Mouse (Mus musculus) G1E (cell line): Measurements from ENCODE around the gene Ccnl2. TPM values are rescaled to one million over a fixed set of nuclear protein-coding genes. Genes with fewer than 3 reads are reported as not detected.

ENCODE experiments used
- ATAC-seq: 2 replicates; pipeline ENCODE4 v1.8.0; 2016; ENCODE audit warnings: mild to moderate bottlenecking; ENCODE audit not compliant: insufficient number of reproducible peaks, poor library complexity, low FRiP score, severe bottlenecking; ENCODE audit errors: extremely low read depth
- DNase-seq: peaks from one replicate; pipeline ENCODE4 v3.0.0; 2012; ENCODE audit warnings: low spot score
- H3K27me3 ChIP-seq: 2 replicates; pipeline ENCODE4 v1.6.1; 2012; ENCODE audit warnings: mild to moderate bottlenecking, low read length, inconsistent platforms; ENCODE audit not compliant: insufficient read depth
- H3K36me3 ChIP-seq: replicated peaks from 2 replicates; pipeline ENCODE3; 2012; ENCODE audit warnings: mild to moderate bottlenecking, inconsistent platforms
- H3K4me1 ChIP-seq: 2 replicates; pipeline ENCODE4 v1.6.1; 2012; ENCODE audit warnings: low read depth, low read length, inconsistent platforms, mixed read lengths; ENCODE audit not compliant: insufficient read depth
- H3K4me3 ChIP-seq: 2 replicates; pipeline ENCODE4 v1.5.1; 2012; ENCODE audit warnings: low read depth, mild to moderate bottlenecking, inconsistent platforms, low read length, moderate library complexity, mixed read lengths
- H3K9me3 ChIP-seq: replicated peaks from 2 replicates; pipeline ENCODE4 v1.6.1; 2012; ENCODE audit warnings: inconsistent platforms
- CTCF ChIP-seq: IDR thresholded peaks from 2 replicates; pipeline ENCODE4 v1.5.1; 2012; ENCODE audit warnings: low read depth, low read length, inconsistent platforms, mixed read lengths
- GATA1 ChIP-seq: IDR thresholded peaks from 2 replicates; pipeline ENCODE4 v1.6.1; 2012; ENCODE audit warnings: borderline replicate concordance, low read length, inconsistent platforms, mixed read lengths
- GATA2 ChIP-seq: IDR thresholded peaks from 2 replicates; pipeline ENCODE4 v1.6.1; 2012; ENCODE audit warnings: low read depth, low read length, inconsistent platforms, borderline replicate concordance
- POLR2AphosphoS5 ChIP-seq: IDR thresholded peaks from 2 replicates; pipeline ENCODE4 v1.6.1; 2012; ENCODE audit warnings: low read depth, low read length, inconsistent platforms; ENCODE audit not compliant: insufficient replicate concordance
- TAL1 ChIP-seq: conservative IDR thresholded peaks from 2 replicates; pipeline ENCODE4 v1.6.1; 2012; ENCODE audit warnings: low read depth, low read length, inconsistent platforms, mixed read lengths
- polyA plus RNA-seq: library from polyadenylated mRNA; stranded (reverse); fragments of >175 nt; gene quantifications from 2 replicates; pipeline ENCODE4 v1.2.3, GENCODE M21; 2012
- total RNA-seq, 2 experiments: library from RNA; stranded (forward) in 1 of 2; stranded (reverse) in 1 of 2; fragments of 200-1000 nt in 1 of 2; fragments of >200 nt in 1 of 2; fragmentation: Nextera tagmentation in 1 of 2; gene quantifications; 2 replicates each; pipeline ENCODE4 v1.2.3; 2014 to 2017

Ccnl2 gene
- total and polyA plus RNA-seq, 3 experiments, result 41.8 to 171 (median 125) TPM

DNA sequence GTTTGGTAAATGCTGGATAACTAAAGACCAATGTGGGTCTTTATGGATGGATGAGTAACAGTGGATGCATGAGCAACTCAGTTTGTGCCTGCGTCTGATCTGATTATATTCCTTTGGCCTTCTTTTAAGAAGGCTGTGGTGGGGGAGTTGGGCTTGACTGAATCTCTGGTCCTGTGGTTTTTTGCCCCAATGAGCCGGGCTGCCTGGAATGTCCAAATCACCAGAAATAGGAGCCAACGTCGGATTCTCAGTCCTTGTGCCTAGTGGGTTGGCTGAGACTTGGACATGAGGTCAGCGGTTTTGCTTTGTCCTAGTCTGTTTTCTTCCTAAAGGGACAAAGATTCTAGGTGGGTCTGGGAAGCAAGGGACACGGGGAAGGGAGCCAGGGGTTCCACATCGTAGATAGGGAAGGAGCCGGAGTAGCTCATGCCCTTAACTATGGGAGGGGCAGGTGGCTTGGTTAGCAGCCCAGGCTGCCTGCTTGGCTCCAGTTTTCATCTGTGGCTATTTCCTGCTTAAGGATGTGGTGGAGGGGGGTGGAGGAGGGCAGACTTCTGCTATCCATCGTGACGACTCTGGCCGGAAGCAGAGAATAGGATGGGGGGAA is 25.2 kb downstream of the Ccnl2 start:
- H3K36me3 ChIP-seq, result peaks cover 28% of the 10 kb centered on the region
- peaks cover 5% of the 10 kb centered on the region; the same call in 1 of the 2 replicates for H3K9me3 ChIP-seq
- TF ChIP-seq GATA1 (no peak), POLR2AphosphoS5 (no peak), CTCF (no peak), TAL1 (no peak), GATA2 (no peak)
- DNase-seq, result no peak
- H3K27me3 ChIP-seq, result peaks cover 28% of the 10 kb centered on the region
- peaks cover 45% of the 10 kb centered on the region for H3K4me1 ChIP-seq
- ATAC-seq, result no peak
- H3K4me3 ChIP-seq, result no peak overlapping the region

DNA sequence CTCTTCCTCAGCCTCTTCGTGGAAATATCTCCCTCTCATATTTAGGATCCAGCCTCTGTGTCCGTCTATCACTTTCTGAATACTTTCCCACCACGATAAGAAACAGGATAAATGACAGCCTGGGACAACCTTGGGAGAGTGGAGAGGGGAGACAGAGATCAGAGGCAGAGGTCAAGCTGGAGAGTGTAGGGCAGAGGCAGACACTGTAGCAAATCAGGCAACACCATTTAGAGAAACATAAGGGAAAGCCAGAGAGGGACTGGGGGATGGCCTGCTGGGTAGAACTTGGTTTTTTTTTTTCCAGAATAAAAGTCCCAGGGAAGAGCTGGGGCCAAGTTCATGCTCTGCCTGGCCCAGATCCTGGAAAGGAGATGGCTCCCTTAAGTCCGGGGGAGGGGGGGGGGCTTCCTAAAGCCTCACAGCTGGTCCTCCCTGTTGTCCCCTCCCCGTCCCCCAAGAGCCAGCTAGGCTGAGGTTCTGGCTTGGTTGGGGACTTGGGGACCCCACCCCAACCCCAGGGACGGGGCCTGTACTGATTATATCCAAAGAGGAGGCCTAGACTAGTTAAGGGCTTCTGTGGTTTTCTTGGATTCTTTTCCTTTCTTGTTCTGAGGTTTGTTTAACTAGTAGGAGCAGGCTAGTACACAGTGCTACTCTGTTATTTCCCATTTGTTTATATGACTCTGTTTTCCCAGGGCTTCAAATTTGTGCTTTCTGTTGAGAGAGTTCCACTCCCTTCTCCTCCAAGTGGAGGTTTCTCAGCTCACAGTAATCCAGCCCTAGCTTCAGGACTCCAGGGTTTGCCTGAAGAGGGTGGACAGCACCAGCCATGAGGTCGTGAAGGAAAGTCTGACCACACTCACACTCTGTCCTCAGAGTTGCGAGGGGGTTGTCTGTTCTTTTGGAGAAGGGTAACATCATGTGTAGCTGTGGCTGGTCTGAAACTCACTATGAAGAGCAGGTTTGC is 26.2 kb downstream of the Ccnl2 start:
- Histone ChIP-seq H3K4me3 (no peak overlapping the region), H3K27me3 (peaks cover 33% of the 10 kb centered on the region), H3K36me3 (peaks cover 18% of the 10 kb centered on the region), H3K9me3 (peaks cover 5% of the 10 kb centered on the region; the same call in 1 of the 2 replicates), H3K4me1 (peaks cover 35% of the 10 kb centered on the region)
- DNase-seq (no peak), ATAC-seq (no peak)
- no peak for TF ChIP-seq TAL1
- TF ChIP-seq GATA2, result no peak
- TF ChIP-seq POLR2AphosphoS5, result no peak
- no peak for TF ChIP-seq CTCF
- no peak for TF ChIP-seq GATA1

DNA sequence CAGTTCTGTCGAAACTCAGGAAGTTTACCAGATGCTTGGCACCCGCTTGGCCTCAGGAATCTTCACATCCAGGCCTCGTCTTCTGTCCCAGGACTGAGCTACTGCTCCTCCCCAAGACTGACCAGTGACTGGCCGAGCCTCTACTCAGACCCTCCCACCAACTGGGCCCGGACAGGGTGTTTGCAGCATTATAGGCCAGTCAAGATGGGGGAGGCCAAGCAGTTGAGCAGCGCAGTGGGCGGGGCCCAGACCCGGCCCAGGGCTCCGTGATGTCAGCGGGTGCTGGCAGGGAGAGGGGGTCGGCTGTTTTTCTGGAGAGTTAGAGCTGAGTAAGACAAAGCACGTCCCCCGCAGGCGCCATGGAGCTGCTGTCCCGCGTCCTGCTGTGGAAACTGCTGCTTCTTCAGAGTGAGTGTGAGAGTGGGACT is 27.2 kb downstream of the Ccnl2 start, which contains the start of gene Mxra8:
Mxra8 (plus strand) TSS at position 198 of the 428 bp plus-strand sequence.
- no peak for ATAC-seq
- no peak for DNase-seq
- TF ChIP-seq CTCF (no peak), GATA1 (no peak), TAL1 (no peak), POLR2AphosphoS5 (no peak), GATA2 (no peak)
- Histone ChIP-seq H3K9me3 (peaks cover 5% of the 10 kb centered on the region; the same call in 1 of the 2 replicates), H3K36me3 (peaks cover 9% of the 10 kb centered on the region), H3K27me3 (peaks cover 33% of the 10 kb centered on the region), H3K4me3 (peak within 1 kb of the TSS; percentile 68; the same call in 1 of the 2 replicates), H3K4me1 (peaks cover 27% of the 10 kb centered on the region)

GRCm38 (mm10) chr4:155840076-155841002 is 28.1 kb downstream of the Ccnl2 start:
- peaks cover 33% of the 10 kb centered on the region for H3K27me3 ChIP-seq
- ATAC-seq (no peak), DNase-seq (no peak)
- H3K4me3 ChIP-seq, result peak overlapping the region; percentile 68
- peaks cover 5% of the 10 kb centered on the region; the same call in 1 of the 2 replicates for H3K9me3 ChIP-seq
- peaks cover 27% of the 10 kb centered on the region for H3K4me1 ChIP-seq
- H3K36me3 ChIP-seq, result peaks cover 2% of the 10 kb centered on the region
- no peak for TF ChIP-seq TAL1
- TF ChIP-seq POLR2AphosphoS5, result no peak
- no peak for TF ChIP-seq GATA2
- TF ChIP-seq GATA1, result no peak
- no peak for TF ChIP-seq CTCF

DNA sequence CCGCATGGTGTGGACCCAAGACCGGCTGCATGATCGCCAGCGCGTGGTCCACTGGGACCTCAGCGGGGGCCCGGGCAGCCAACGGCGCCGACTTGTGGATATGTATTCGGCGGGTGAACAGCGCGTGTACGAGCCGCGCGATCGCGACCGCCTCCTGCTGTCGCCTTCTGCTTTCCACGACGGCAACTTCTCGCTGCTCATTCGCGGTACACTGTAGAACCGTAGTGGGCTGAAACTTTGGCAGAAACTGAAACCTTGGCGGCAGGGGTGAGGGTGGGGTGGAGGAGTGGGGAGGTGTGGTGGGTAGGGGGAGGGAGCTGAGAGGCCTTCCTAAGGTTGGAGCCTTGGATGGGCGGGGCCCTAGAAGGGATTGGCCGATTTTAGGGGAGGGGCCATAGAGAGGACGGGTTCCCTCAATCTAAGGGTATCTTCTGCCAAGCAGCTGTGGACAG is 28.7 kb downstream of the Ccnl2 start:
- peaks cover 33% of the 10 kb centered on the region for H3K27me3 ChIP-seq

More for the DNA sequence above, 28.7 kb downstream of the Ccnl2 start:
- H3K4me3 ChIP-seq, result peak overlapping the region; percentile 68
- peaks cover 5% of the 10 kb centered on the region; the same call in 1 of the 2 replicates for H3K9me3 ChIP-seq
- ATAC-seq, result peak; percentile 63; the same call in 1 of the 2 replicates
- peak; percentile 24 for DNase-seq
- peaks cover 27% of the 10 kb centered on the region for H3K4me1 ChIP-seq
- H3K36me3 ChIP-seq, result no peaks in the 10 kb centered on the region
- TF ChIP-seq TAL1 (no peak), POLR2AphosphoS5 (no peak)
